Mouse (Mus musculus): ENCODE measurements around the gene Ptpa.

- no peak for TF ChIP-seq CTCF (IDR thresholded peaks at IDR 0.05; ENCODE audit: low read depth, low read length)
- no peak for TF ChIP-seq POLR2A (IDR thresholded peaks at IDR 0.05; ENCODE audit: insufficient read depth, low read length)
These were observed 6.2 kb upstream of the Ptpa start for GRCm38 (mm10) chr2:30409454-30410176.

All from ES-Bruce4 (cell line).